Mouse (Mus musculus) cerebellum, postnatal 4 days (tissue): Measurements from ENCODE around the gene Rbm17.
"Not testable (repeated sequence)": the region's sequence is repeated elsewhere in the genome, so short reads cannot be mapped to it uniquely, and the experiment has no call there.

Source experiments
- DNase-seq, 2 experiments: peaks; one replicate each; pipeline ENCODE4 v3.0.0; 2022; ENCODE audit warnings: low spot score in 2 of 2, mixed read lengths in 1 of 2

Rbm17 gene

DNA sequence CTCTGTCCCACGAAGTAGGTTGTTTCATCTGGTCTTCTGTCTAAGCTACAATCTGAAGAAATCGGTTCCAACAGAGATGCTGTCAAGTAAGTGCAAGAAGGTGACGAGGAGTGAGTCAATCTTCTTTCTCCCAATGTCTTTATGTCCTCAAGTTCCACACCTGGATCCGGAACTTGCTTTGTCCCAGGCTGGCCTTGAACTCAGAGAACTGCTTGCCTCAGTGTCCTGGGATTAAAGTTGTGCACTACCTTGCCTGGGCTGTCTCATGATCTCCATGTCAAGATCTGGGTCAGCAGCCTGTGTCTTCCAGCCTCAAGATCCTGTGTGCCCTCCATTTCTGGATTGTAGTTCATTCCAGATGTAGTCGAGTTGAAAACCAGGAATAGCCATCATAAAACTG is at the start of gene Rbm17:
Rbm17 (minus strand) TSS at position 101 of the 400 bp plus-strand sequence.
- DNase-seq, result no peak

DNA sequence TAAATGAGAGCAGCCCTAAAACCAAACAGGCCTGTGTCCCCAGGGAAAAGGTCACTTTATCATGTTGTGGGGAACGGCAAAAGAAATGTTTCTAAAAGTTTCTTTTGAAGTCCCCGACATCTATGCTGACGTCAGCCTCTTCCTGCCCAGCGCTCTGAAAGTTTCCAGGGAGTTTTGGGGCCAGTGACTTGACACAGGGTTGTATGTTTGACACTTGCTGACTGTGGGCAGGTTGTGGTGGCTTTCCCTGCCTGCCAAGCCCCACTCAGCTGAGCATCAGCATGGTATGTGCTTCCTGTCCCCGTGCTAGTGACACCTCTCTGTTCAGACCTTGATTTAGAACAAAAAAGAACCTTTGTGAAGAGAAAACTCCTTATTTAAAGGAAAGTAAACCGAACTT is 49.4 kb upstream of the Rbm17 start:
- DNase-seq, result no peak

DNA sequence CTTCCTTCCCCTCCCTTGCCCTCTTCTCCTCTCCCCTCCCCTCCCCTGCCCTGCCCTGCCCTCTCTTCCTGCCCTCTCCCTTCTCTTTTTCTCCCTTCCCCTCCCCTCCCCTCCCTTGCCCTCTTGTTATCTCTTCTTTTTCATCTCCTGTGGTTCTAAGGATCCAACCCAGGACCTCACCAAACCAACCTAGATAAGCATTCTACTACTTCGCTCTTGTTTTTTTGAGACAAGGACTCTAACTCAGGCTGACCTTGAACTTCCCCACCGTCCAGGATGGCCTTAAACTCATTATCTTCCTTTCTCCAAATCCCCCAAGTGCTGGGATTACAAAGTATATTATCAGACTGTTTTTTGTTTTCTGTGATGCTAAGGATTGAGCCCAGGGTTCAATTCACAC is 48.8 kb upstream of the Rbm17 start:
- no peak for DNase-seq

DNA sequence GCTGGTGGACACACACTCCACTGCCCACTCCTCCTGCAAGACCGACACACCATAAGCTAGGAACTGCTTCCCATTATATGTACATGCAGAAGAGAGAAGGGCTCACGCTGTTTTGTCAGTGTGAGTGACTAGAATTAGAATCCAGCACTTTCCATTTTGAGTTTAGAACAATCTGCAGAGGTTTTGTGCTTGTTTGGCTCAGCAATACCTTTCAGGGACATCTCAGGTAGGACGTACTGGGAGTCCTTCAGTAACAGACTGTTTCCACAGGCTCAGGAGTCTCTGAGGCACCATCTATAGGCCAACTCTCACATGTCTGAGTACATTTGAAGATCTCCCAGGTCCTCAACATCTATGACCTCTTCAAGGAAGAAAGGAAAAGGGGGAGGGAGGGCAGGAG is 48.2 kb upstream of the Rbm17 start:
- no peak for DNase-seq

DNA sequence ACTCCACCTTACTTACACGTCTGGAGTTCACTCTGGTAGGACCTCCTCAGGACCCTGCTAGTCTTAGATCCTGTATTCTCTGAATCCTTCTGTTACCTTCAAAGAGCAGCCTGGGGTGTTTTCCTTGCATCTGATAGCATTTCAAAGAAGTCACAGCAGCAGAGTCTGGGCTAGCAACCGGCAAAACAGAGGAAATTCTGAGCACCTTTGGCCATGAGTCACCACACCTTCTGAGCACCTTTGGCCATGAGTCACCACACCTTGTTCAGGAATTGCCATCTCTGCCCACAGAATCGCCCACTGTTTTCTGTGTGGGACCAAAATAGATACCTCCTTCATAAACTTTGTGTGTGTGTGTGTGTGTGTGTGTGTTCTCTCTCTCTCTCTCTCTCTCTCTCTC is 47.5 kb upstream of the Rbm17 start:
- no peak for DNase-seq

DNA sequence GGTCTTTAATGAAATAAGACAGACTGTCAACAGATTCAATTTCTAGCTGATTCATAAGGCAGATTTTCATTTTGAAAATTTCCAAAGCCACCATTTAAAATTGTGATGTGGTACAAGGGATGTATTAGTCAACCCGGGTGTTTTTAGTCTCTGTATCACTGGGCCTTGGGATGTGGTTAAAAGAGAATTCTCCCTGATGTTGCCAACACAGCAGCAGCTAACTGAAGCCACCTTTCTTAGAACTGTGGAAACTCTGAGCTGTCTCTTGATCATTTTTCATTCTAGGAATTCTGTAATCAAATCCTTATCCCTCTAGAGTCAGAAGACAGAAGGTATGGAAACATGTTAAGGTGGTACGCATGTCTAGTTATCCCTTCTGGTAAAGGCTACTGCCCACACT is 41.3 kb upstream of the Rbm17 start:
- no peak for DNase-seq

DNA sequence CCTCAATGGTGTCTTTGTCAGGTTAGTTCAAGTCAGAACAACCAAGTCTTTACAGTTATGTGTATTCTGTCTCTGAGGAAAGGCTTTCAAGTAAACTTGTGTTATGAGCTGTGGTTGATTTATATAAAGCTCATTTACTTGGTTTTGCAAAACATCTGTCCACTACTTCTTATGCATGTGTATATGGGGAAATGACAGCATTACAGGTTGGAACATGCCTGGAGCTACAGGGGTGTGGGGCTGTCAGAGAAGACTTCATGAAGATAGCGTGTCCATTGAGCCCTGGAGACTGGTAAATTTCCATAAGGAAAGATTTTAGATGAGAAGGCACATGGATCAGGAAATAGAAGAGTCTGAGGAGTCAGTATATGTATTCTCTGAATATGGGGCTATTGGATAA is 40.1 kb upstream of the Rbm17 start:
- no peak for DNase-seq

DNA sequence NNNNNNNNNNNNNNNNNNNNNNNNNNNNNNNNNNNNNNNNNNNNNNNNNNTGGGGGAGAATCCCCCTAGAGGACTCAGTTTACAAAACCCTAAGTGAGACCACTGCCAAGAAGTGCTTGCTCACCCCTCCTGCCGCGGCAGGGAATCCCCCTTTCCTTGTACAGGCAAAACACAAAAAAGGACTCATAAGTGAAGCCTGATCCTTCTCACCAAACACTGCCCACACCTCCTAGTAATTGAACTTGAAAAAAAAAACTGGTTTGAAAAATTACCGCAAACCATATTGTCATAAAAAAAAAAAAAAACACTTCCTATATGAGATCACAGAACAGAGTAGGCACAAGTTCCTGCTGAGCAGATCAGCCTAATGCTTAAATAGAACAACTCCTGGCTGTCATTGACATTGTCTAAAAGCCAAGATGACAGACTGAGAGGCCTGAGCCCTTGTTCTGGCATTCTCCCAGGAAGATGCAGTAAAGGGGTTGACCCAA is 38.5 kb upstream of the Rbm17 start, which contains the start of gene Il2ra:
Il2ra (plus strand) TSS at position 357 of the 491 bp plus-strand sequence.
- DNase-seq, result no peak

DNA sequence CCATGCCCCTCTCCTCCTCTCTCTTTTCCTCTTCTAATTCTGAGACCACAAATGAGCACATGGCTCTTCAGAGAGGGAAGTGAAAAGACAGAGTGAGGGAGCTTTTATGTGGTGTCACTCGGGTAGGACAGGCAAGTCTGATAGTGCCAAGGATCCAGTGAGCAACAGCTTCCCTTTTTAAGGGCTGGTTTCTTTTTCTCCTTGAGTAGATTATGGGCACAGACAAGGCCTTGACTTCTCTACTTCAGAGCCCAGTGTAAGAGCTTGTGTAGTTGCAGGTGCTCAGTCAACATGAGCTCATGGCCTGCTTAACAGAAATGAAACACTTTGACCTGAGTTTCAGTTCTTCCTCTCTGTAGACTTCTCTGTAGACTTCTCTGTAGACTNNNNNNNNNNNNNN is 33.2 kb upstream of the Rbm17 start:
- DNase-seq, result no peak

DNA sequence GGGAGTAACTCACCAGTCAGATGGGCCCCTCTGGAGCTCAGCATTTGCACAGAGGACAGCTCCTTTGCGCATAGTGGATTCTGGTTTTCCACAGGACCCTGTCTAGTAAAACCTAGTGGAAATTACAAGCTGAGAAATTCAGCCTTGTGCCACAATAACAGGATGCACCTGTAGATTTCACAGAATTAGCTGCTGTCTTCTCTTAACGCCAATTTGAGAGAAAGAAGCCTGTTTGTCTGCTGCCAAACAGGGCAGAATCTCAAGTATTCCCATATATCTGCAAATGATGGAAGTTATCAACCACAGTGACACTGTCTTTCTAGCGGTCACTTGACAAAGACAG is 32.2 kb upstream of the Rbm17 start:
- no peak for DNase-seq

DNA sequence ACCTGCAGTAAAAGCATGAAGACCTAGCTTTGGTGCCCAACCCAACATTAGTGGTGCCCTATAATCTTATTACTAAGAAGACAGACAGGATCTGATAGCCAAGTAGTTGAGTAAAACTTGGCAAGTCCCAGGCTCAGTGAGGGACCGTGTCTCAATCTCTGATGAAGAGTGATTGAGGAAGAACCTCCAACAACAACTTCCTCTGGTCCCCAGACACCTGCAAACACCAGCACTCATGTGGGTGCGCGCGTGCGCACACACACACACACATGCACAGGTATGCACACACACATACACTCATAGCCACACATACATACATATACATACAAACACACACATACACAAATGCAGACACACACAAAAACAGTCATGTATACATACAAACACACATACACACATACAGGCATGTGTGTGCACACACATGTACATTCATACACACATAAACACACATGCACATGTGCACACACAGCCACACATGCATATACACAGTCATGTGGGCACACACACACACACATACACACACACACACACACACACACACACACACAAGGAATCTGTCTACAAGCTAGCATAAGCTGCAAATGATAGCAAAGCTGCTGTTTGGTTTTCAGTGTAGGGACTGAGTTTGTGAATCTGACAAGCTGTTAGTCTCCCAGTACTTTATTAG is 31.7 kb upstream of the Rbm17 start:
- no peak for DNase-seq

DNA sequence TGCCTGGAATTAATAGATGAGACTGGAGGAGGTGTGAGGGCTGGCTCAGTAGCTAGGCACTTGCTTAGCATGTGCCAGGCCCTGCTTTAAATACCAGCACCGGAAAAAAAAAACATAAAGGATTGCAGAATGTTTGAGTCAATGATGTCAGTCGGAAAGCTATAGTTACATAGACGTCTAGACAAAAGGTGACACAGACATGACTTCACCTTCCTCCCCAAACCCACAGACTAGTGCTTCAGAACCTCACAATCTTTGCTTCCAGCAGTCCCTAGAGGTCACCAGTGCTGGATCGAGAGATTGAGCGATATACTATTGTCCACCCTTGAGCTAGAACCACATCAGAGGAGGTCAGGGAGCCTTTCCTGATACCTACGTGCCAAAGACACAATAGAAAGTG is 31.1 kb upstream of the Rbm17 start:
- no peak for DNase-seq

DNA sequence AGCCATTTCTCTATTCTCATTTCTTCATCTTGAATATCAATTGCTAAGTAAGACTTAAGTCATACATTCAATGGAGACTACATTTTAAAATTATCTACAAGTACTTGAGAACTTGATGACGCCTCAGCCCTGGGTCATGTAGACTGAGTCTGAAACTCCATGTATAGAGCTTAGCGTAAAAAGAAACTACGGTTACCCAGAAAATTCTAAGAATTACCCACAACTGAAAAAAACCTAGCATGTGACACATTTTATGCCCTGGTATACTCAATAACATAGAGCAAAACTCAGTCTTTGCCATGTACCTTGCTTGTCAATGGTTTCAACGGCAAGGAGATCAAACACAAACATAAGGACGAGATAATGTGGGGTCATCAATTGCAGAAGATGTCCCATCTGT is 21.9 kb upstream of the Rbm17 start, which contains the start of gene Gm17490:
Gm17490 (minus strand) TSS at position 375 of the 400 bp plus-strand sequence.
- DNase-seq, result no peak

DNA sequence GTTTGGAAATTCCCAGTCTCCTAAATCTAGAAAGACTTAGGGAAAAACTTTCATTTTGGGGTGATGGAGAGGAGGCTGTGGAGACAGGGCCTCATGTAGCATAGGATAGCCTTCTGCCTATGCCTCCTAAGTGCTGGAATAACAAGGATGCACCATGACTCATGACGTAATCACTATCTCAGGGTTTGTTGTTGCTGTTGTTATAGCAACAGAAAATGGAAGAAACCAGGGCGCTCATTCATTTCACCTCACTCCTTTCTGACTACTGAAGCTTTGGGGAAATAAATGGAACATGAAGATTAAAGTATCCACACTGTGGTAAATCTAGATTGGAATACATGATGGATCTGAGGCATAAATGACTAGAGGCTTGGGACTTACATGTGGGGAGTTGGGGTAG is 19.8 kb upstream of the Rbm17 start:
- DNase-seq, result no peak

DNA sequence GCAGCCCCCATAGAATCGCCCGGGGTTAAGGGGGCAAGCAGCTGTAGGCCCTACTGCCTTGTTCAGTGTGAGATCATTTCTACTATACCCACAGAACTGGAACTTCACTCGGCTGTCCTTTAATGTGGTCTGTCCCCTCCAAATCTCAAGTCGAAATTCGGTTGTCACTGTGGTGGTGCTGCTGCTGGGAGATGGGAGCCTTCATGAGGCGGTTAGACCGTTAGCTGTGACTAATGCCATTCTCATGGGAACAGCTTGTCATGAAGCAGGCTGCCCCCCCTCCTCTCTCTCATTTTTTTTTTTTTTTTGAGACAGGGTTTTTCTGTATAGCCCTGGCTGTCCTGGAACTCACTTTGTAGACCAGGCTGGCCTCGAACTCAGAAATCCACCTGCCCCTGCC is 19.2 kb upstream of the Rbm17 start:
- DNase-seq, result no peak

DNA sequence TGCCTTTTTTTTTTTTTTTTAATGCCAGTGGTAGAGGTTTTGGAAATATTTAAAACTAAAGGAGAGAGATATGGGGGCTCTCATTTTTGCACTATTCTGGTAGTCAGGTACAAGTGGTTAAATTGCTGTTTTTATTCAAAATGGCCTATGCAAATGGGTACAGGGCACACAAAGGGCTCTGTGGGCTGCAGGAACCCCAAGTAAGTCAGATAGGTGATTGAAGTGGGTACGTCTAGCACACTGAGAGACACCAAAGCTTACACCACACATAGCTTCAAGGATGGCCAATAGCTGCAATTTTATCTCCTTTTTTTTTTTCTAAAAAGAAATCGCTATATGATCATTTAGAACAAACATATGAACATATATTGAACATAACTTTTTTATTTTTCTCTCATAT is 15.6 kb upstream of the Rbm17 start:
- DNase-seq, result no peak

DNA sequence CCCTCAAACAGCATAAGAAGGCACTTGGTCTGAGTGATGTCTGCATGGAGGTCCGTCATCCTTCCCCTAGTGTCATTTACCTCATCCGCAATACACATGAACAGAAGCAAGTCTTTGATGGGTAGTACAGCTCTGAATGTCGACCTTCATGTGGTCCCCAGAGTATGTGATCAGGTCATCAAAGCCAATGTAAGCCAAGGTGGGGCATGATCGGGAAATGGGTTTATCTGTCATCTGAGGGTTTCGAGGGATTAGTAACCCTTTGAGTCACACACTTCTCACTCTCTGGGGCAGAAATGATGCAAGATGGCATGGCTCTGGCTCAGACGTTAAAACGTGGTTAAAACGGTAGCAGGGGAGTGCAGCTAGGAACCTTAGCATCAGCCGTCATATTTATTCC is 12.9 kb upstream of the Rbm17 start:
- DNase-seq, result no peak

DNA sequence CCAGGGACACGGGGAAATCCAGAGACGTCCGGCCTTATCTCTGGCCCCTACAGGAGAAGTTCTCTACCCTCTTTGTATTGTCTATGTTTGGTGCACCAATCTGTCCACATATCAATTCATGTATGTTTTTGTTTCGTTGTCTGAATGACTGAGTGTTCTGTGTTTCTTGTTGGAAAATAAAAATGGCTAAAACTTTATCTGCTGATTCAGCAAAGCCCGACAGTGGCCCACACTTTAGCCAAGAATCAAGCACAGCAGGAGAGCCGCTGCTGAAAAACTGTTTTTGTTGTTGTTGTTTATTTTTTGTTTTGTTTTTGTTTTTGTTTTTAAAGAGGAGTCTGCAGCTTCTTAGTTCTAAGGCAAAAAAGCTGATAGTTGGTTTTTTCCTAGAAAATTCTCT is 9.0 kb upstream of the Rbm17 start:
- not testable (repeated sequence) for DNase-seq

DNA sequence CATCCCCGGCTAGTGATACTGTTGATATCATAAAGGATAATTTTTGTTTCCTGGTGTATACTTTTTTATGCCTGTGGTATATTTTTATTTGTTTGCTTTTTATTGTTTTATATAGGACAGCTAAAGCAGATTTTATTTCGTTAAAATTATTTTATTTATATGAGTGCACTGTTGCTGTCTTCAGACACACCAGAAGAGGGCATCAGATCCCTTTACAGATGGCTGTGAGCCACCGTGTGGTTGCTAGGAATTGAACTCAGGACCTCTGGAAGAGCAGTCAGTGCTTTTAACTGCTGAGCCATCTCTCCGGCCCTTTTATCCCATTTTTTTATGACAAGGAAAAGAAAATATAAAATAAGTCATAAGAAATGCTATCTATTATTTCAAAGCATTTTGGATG is 2.8 kb upstream of the Rbm17 start:
- DNase-seq, result not testable (repeated sequence)

DNA sequence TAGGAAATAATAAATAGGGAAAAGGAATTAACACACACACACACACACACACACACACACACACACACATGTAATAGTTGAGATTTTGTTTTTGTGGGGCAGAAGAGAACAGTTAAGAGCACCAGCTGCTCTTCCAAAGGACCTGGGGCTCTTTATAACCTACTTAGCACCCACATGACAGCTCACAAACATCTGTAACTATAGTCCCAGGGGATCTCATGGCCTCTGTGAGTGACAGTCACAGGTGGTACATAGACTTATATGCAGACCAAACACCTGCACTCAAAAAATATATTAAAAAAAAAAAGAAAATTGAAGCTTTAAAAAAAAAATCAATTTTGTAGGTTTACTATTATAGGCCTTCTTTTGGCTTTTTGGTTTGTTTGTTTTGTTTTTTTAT is 958 bp upstream of the Rbm17 start:
- DNase-seq, result no peak

DNA sequence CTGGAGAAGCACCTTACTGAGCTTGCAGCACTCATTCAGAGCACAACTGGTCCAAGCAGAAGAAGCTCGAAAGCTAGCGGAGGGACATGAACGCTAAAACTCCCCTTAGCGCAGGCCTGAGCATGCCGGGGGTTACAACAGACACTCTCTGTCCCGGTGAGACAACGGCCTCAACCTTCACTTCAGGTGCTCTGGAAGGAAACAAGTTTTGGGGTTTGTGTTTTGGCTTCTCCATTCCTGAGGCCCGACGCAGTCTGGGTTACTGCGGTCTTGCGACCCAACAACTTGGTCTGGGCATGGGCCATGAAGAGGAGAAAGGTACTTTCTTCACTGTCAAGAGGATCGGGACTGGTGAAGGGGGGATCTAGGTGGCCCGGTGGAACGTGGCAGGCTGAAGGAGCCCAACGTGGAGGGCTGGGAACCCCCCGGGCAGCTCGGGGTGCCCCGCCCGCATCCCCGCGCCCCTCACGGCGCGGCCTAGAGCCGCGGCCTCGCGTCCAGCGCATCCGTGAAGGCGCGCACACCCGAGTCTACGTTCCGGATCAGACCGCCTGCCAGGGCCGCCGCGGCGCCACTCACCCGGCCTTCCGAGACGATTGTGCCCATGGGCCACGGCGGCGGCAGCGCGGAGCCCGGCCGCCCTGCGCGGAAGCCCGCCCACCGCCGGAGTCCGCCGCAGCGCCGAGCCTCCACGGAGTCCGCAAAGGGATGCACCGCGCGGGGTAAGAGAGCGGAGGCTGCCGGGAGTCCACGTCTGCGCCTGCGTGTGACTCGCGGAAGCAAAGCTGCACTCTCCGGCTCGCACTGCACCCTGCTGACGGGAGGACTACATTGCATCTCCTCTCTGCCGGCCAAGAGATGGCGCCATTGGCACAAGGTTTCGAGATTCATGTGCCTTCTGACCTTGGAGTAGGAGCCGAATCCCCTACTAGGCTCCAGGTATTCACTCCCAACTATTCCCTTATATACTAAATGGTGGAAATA is 1.2 kb downstream of the Rbm17 start:
- peak; percentile 89 to 96 for DNase-seq

DNA sequence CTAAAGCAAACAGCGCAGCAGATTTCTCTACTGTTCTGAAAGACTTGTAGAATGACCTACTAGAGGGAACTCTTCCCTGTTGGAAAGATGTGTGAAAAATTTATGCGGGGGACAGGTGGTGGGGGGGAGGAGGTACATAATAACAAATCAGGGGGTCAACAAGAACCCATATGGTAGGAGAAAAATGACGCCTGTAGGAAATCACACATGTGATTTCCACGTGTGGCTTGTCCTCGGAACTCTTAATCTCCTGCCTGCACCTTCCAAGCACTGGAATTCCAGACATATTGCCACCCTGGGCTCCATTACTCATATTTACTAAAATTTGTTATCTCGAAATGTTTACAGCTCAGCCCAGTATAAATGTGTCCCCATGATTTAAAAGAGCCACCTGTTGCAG is 2.2 kb downstream of the Rbm17 start:
- DNase-seq, result no peak

DNA sequence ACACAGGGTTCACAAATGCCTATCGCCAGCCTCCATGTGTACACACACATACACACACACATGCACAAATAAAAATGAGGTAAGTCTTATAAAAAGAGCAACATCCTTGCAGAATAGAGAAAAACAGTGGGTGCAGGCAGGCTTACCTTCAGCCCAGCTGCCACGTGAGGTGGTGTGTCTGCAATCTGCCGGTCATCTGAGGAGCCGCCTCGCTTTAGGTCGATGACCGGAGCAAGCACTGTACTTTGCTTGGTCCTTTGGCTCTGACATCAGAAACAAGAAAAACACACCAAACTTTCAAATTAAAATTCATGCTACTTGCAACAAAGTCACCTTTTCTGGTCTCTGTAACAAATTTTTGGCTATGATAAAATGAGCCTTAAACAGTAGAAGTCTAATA is 6.0 kb downstream of the Rbm17 start:
- no peak for DNase-seq
